8 mouse cellular contexts compared by ENCODE assay signal in genomic region chr7:45052181-45052861, GRCm38 (mm10). TPM values are rescaled to one million over a fixed set of nuclear protein-coding genes. Genes with fewer than 3 reads are reported as not detected.
A peak's percentile ranks its signal among the peaks of the same experiment; 100 is the strongest.
DNase-seq lines count a peak whose midpoint lies in the region; ATAC-seq and TF ChIP-seq lines count a peak whose summit lies in the region.

No protein-coding gene starts in this region.

- peaks cover 54% of the 10 kb centered on the region for H3K4me1 ChIP-seq in G1E (ENCODE audit: insufficient read depth, low read depth, low read length)
- peaks cover 5% of the 10 kb centered on the region; the same call in 1 of the 2 replicates for H3K4me1 ChIP-seq in embryonic facial prominence, embryonic 11.5 days (ENCODE audit: control insufficient read depth, insufficient read depth, low read length)
- peaks cover 50% of the 10 kb centered on the region for H3K4me1 ChIP-seq in hindbrain, embryonic 10.5 days (replicated peaks)

- no peak for TF ChIP-seq CTCF in G1E (IDR thresholded peaks at IDR 0.05; ENCODE audit: low read depth, low read length)

- peak; percentile 64 for DNase-seq in CD4-positive, CD25-positive, alpha-beta regulatory T cell, adult 2 months (ENCODE audit: low read depth, low spot score)
- DNase-seq in G1E (ENCODE audit: low spot score): peak; percentile 40
- DNase-seq in embryonic facial prominence, embryonic 11.5 days (ENCODE audit: low spot score): peak; percentile 53
- no peak for DNase-seq in hindbrain, embryonic 10.5 days (ENCODE audit: low spot score)
- DNase-seq in layer of hippocampus, postnatal 36 days: peak; percentile 50 to 54
- peak; percentile 20 for DNase-seq in lung, postnatal 25 days (ENCODE audit: low spot score)
- peak; percentile 59 for DNase-seq in right cerebral cortex, postnatal 4 days

- no peaks in the 10 kb centered on the region for H3K27me3 ChIP-seq in G1E (ENCODE audit: insufficient read depth, low read length)
- H3K27me3 ChIP-seq in embryonic facial prominence, embryonic 11.5 days (ENCODE audit: control insufficient read depth, insufficient read depth, low read length): no peaks in the 10 kb centered on the region
- H3K27me3 ChIP-seq in hindbrain, embryonic 10.5 days (ENCODE audit: insufficient read depth, poor library complexity, severe bottlenecking): no peaks in the 10 kb centered on the region

- no peak for ATAC-seq in CD4-positive, CD25-positive, alpha-beta regulatory T cell, adult 4 months
- no peak for ATAC-seq in G1E (ENCODE audit: extremely low read depth, insufficient number of reproducible peaks, low FRiP score, poor library complexity, severe bottlenecking)
- ATAC-seq in embryonic facial prominence, embryonic 11.5 days (replicated peaks; ENCODE audit: insufficient number of reproducible peaks, low FRiP score, low TSS enrichment, low read depth): no peak

- H3K4me2 ChIP-seq in embryonic facial prominence, embryonic 11.5 days (ENCODE audit: low read depth, low read length): peak overlapping the region; percentile 94

- H3K36me3 ChIP-seq in G1E (replicated peaks): peaks cover 44% of the 10 kb centered on the region
- H3K36me3 ChIP-seq in embryonic facial prominence, embryonic 11.5 days (replicated peaks; ENCODE audit: control insufficient read depth, insufficient read depth, low read depth, low read length): peaks cover 27% of the 10 kb centered on the region
- peaks cover 40% of the 10 kb centered on the region for H3K36me3 ChIP-seq in hindbrain, embryonic 10.5 days

- H3K4me3 ChIP-seq in G1E (ENCODE audit: low read depth, low read length): peak overlapping the region; percentile 85
- H3K4me3 ChIP-seq in embryonic facial prominence, embryonic 11.5 days (ENCODE audit: low read depth, low read length): peak overlapping the region; percentile 92
- H3K4me3 ChIP-seq in hindbrain, embryonic 10.5 days: peak overlapping the region; percentile 95

- H3K9me3 ChIP-seq in G1E (replicated peaks): no peaks in the 10 kb centered on the region
- no peaks in the 10 kb centered on the region for H3K9me3 ChIP-seq in embryonic facial prominence, embryonic 11.5 days (replicated peaks; ENCODE audit: control insufficient read depth, low read length)
- no peaks in the 10 kb centered on the region for H3K9me3 ChIP-seq in hindbrain, embryonic 10.5 days

- peak overlapping the region; percentile 100 for H3K27ac ChIP-seq in embryonic facial prominence, embryonic 11.5 days (replicated peaks; ENCODE audit: low read depth, low read length)
- peak overlapping the region; percentile 99 for H3K27ac ChIP-seq in hindbrain, embryonic 10.5 days

- H3K9ac ChIP-seq in embryonic facial prominence, embryonic 11.5 days (replicated peaks; ENCODE audit: low read length): peak overlapping the region; percentile 95

- WGBS in embryonic facial prominence, embryonic 11.5 days: under 1% methylated on average over 32 of the region's 38 CpGs
- under 1% methylated on average over 38 of the region's 38 CpGs for WGBS in hindbrain, embryonic 10.5 days

RNA-seq across cellular contexts. Expression of gene Prr12, which starts 0.4 kb away (rescaled TPM):
- 10 to 100 TPM; 10.8 to 10.9 TPM for polyA plus RNA-seq in CD4-positive, CD25-positive, alpha-beta regulatory T cell, adult 4 months (2017; shearing (Covaris generic))
- total RNA-seq in G1E (2014; fragmentation: Nextera tagmentation) (36.7 and 42.4 TPM in 2 replicates), G1E (2017) (1.6 and 2.0 TPM in 2 replicates)
- polyA plus RNA-seq in G1E (2012): 91.6 and 98.4 TPM in 2 replicates
- polyA plus RNA-seq in embryonic facial prominence, embryonic 11.5 days (2014; fragmentation: Nextera tagmentation; extraction: Ambion mirVana): 10.9 and 11.8 TPM in 2 replicates
- 11.9 and 13.4 TPM in 2 replicates for polyA plus RNA-seq in hindbrain, embryonic 10.5 days (2016; fragmentation: Nextera tagmentation; extraction: Ambion mirVana)
- total RNA-seq in layer of hippocampus, postnatal 36 days (2021): 10 to 100 TPM; 74.3 to 75.3 TPM

RNA-seq across cellular contexts. Expression of gene Nosip, which starts 9.9 kb away (rescaled TPM):
- 100 to 1,000 TPM; 158 to 199 TPM for polyA plus RNA-seq in CD4-positive, CD25-positive, alpha-beta regulatory T cell, adult 4 months (2017; shearing (Covaris generic))
- 43.6 and 49.1 TPM in 2 replicates for total RNA-seq in G1E (2014; fragmentation: Nextera tagmentation)
- 38.9 and 49.4 TPM in 2 replicates for total RNA-seq in G1E (2017)
- polyA plus RNA-seq in G1E (2012): 104 and 110 TPM in 2 replicates
- polyA plus RNA-seq in embryonic facial prominence, embryonic 11.5 days (2014; fragmentation: Nextera tagmentation; extraction: Ambion mirVana): 59.2 and 63.8 TPM in 2 replicates
- polyA plus RNA-seq in hindbrain, embryonic 10.5 days (2016; fragmentation: Nextera tagmentation; extraction: Ambion mirVana): 67.8 and 70.7 TPM in 2 replicates
- 10 to 100 TPM; 51.0 to 51.3 TPM for total RNA-seq in layer of hippocampus, postnatal 36 days (2021)

RNA-seq across cellular contexts. Expression of gene Prrg2, which starts 10.2 kb away (rescaled TPM):
- 1 to 10 TPM; 1.7 to 2.8 TPM for polyA plus RNA-seq in CD4-positive, CD25-positive, alpha-beta regulatory T cell, adult 4 months (2017; shearing (Covaris generic))
- total RNA-seq in G1E (2014; fragmentation: Nextera tagmentation) (11.5 and 17.8 TPM in 2 replicates), G1E (2017) (6.8 and 9.5 TPM in 2 replicates)
- 34.7 and 38.8 TPM in 2 replicates for polyA plus RNA-seq in G1E (2012)
- 17.9 and 20.3 TPM in 2 replicates for polyA plus RNA-seq in embryonic facial prominence, embryonic 11.5 days (2014; fragmentation: Nextera tagmentation; extraction: Ambion mirVana)
- 16.9 and 18.6 TPM in 2 replicates for polyA plus RNA-seq in hindbrain, embryonic 10.5 days (2016; fragmentation: Nextera tagmentation; extraction: Ambion mirVana)
- 1 to 10 TPM; 5.5 to 6.1 TPM for total RNA-seq in layer of hippocampus, postnatal 36 days (2021)

RNA-seq across cellular contexts. Expression of gene Rras, which starts 34.6 kb away (rescaled TPM):
- 1 to 10 TPM; 2.0 to 3.9 TPM for polyA plus RNA-seq in CD4-positive, CD25-positive, alpha-beta regulatory T cell, adult 4 months (2017; shearing (Covaris generic))
- total RNA-seq in G1E (2014; fragmentation: Nextera tagmentation) (16.3 and 22.1 TPM in 2 replicates), G1E (2017) (3.1 and 3.2 TPM in 2 replicates)
- polyA plus RNA-seq in G1E (2012): 5.6 and 6.9 TPM in 2 replicates
- polyA plus RNA-seq in embryonic facial prominence, embryonic 11.5 days (2014; fragmentation: Nextera tagmentation; extraction: Ambion mirVana): 18.5 and 23.9 TPM in 2 replicates
- polyA plus RNA-seq in hindbrain, embryonic 10.5 days (2016; fragmentation: Nextera tagmentation; extraction: Ambion mirVana): 24.4 and 24.8 TPM in 2 replicates
- 1 to 10 TPM; 9.7 TPM for total RNA-seq in layer of hippocampus, postnatal 36 days (2021)

RNA-seq across cellular contexts. Expression of gene Scaf1, which starts 36.2 kb away (rescaled TPM):
- polyA plus RNA-seq in CD4-positive, CD25-positive, alpha-beta regulatory T cell, adult 4 months (2017; shearing (Covaris generic)): 1 to 10 TPM; 7.0 to 9.3 TPM
- 66.0 and 111 TPM in 2 replicates for total RNA-seq in G1E (2014; fragmentation: Nextera tagmentation)
- total RNA-seq in G1E (2017): 11.3 and 13.5 TPM in 2 replicates
- polyA plus RNA-seq in G1E (2012): 203 and 244 TPM in 2 replicates
- polyA plus RNA-seq in embryonic facial prominence, embryonic 11.5 days (2014; fragmentation: Nextera tagmentation; extraction: Ambion mirVana): 40.0 and 41.1 TPM in 2 replicates
- 44.0 and 49.9 TPM in 2 replicates for polyA plus RNA-seq in hindbrain, embryonic 10.5 days (2016; fragmentation: Nextera tagmentation; extraction: Ambion mirVana)
- 100 to 1,000 TPM; 149 to 155 TPM for total RNA-seq in layer of hippocampus, postnatal 36 days (2021)
